ENCODE assay signal across 8 mouse cellular contexts in genomic region chr11:107468252-107469030, GRCm38 (mm10). TPM values are rescaled to one million over a fixed set of nuclear protein-coding genes. Genes with fewer than 3 reads are reported as not detected.
A peak's percentile ranks its signal among the peaks of the same experiment; 100 is the strongest.
DNase-seq lines count a peak whose midpoint lies in the region; ATAC-seq and TF ChIP-seq lines count a peak whose summit lies in the region.

No protein-coding gene starts in this region.

- H3K4me1 ChIP-seq in heart, embryonic 10.5 days: peaks cover 22% of the 10 kb centered on the region
- H3K4me1 ChIP-seq in CH12.LX (ENCODE audit: control insufficient read depth in 1 of 2, insufficient read depth in 2 of 2): peaks cover 3 to 23% of the 10 kb centered on the region in 2 experiments; a peak in 3 of 4 replicates
- H3K4me1 ChIP-seq in embryonic facial prominence, embryonic 14.5 days (ENCODE audit: control insufficient read depth, insufficient read depth, low read length): peaks cover 22% of the 10 kb centered on the region
- H3K4me1 ChIP-seq in intestine, postnatal 0 days (replicated peaks; ENCODE audit: control insufficient read depth, insufficient read depth, low read length): no peaks in the 10 kb centered on the region
- peaks cover 18% of the 10 kb centered on the region for H3K4me1 ChIP-seq in midbrain, embryonic 16.5 days (ENCODE audit: control insufficient read depth, insufficient read depth, low read length)

- dilution Hi-C loops in CH12.LX (cut with MboI; ENCODE audit: extremely low pct_ligation_motif_present, extremely low pct_unique_long_range_greater_than_20kb, low sequenced_read_pairs): no loop called here

- intact Hi-C loops in heart, postnatal 14 days (cut with DNase I): loop anchor here (1.0 to 2.0 kb wide), 3 partner anchors 46 to 192 kb away; no protein-coding TSS in a partner anchor

- peak; percentile 81 for DNase-seq in heart, embryonic 10.5 days (ENCODE audit: low spot score)
- no peak for DNase-seq in heart, postnatal 14 days
- DNase-seq in CH12.LX (ENCODE audit: extremely low read depth): no peak
- no peak for DNase-seq in embryonic facial prominence, embryonic 14.5 days (ENCODE audit: low spot score)
- no peak for DNase-seq in urinary bladder, postnatal 25 days (ENCODE audit: low spot score)
- no peak for DNase-seq in right cerebral cortex, postnatal 14 days

- H3K36me3 ChIP-seq in heart, embryonic 10.5 days: no peaks in the 10 kb centered on the region
- H3K36me3 ChIP-seq in CH12.LX (replicated peaks in 1 of 2; ENCODE audit: control insufficient read depth in 1 of 2, insufficient read depth in 1 of 2, low read length in 1 of 2): peaks cover 0 to under 1% of the 10 kb centered on the region in 2 experiments
- no peaks in the 10 kb centered on the region for H3K36me3 ChIP-seq in embryonic facial prominence, embryonic 14.5 days (ENCODE audit: control insufficient read depth, insufficient read depth, low read length)
- no peaks in the 10 kb centered on the region for H3K36me3 ChIP-seq in intestine, postnatal 0 days (ENCODE audit: control insufficient read depth, insufficient read depth)
- H3K36me3 ChIP-seq in midbrain, embryonic 16.5 days (ENCODE audit: control insufficient read depth, insufficient read depth, low read length): no peaks in the 10 kb centered on the region

- TF ChIP-seq RAD21 in CH12.LX (IDR thresholded peaks at IDR 0.05; ENCODE audit: low read depth, low read length): no peak

- no peaks in the 10 kb centered on the region for H3K79me2 ChIP-seq in CH12.LX (replicated peaks; ENCODE audit: control insufficient read depth, extremely low read depth, insufficient read depth, poor library complexity, severe bottlenecking)

- H3K9me3 ChIP-seq in heart, embryonic 10.5 days: no peaks in the 10 kb centered on the region
- H3K9me3 ChIP-seq in CH12.LX (replicated peaks; ENCODE audit: low read length): no peaks in the 10 kb centered on the region
- no peaks in the 10 kb centered on the region for H3K9me3 ChIP-seq in embryonic facial prominence, embryonic 14.5 days (ENCODE audit: control insufficient read depth, low read length)
- no peaks in the 10 kb centered on the region for H3K9me3 ChIP-seq in intestine, postnatal 0 days (ENCODE audit: control insufficient read depth)
- H3K9me3 ChIP-seq in midbrain, embryonic 16.5 days (replicated peaks; ENCODE audit: control insufficient read depth, low read length, poor library complexity, severe bottlenecking): no peaks in the 10 kb centered on the region

- peak; percentile 41; the same call in 1 of the 2 replicates for TF ChIP-seq EP300 in CH12.LX (IDR thresholded peaks at IDR 0.05; ENCODE audit: low read length)

- TF ChIP-seq CTCF in CH12.LX (conservative IDR thresholded peaks at IDR 0.05 in 1 of 2, IDR thresholded peaks at IDR 0.05 in 1 of 2; ENCODE audit: low read depth in 2 of 2, low read length in 2 of 2): no peak
- TF ChIP-seq CTCF in intestine, postnatal 0 days (IDR thresholded peaks at IDR 0.05; ENCODE audit: low read depth): no peak

- no peak for TF ChIP-seq POLR2A in CH12.LX (IDR thresholded peaks at IDR 0.05; ENCODE audit: low read depth, low read length)

- 17% methylated on average over 16 of the region's 16 CpGs for WGBS in heart, embryonic 10.5 days
- 17% methylated on average over 16 of the region's 16 CpGs for WGBS in embryonic facial prominence, embryonic 14.5 days
- WGBS in intestine, postnatal 0 days: 25% methylated on average over 16 of the region's 16 CpGs
- 19% methylated on average over 16 of the region's 16 CpGs for WGBS in midbrain, embryonic 16.5 days

- H3K4me3 ChIP-seq in heart, embryonic 10.5 days: peak overlapping the region; percentile 85
- H3K4me3 ChIP-seq in CH12.LX (replicated peaks in 1 of 3; ENCODE audit: low read depth in 2 of 3, low read length in 2 of 3, poor library complexity in 1 of 3): peak overlapping the region; percentile 67 to 81 (median 72)
- H3K4me3 ChIP-seq in embryonic facial prominence, embryonic 14.5 days (ENCODE audit: low read depth, low read length): peak overlapping the region; percentile 92
- peak overlapping the region; percentile 72 for H3K4me3 ChIP-seq in intestine, postnatal 0 days (ENCODE audit: low read depth, low read length)
- H3K4me3 ChIP-seq in midbrain, embryonic 16.5 days (ENCODE audit: low read depth, low read length): peak overlapping the region; percentile 90

- peak overlapping the region; percentile 92 for H3K27ac ChIP-seq in heart, embryonic 10.5 days
- H3K27ac ChIP-seq in CH12.LX (ENCODE audit: insufficient read depth, low read depth): no peak overlapping the region
- H3K27ac ChIP-seq in embryonic facial prominence, embryonic 14.5 days (replicated peaks; ENCODE audit: low read depth, low read length): peak overlapping the region; percentile 96
- no peak overlapping the region for H3K27ac ChIP-seq in intestine, postnatal 0 days (ENCODE audit: low read depth, low read length)
- H3K27ac ChIP-seq in midbrain, embryonic 16.5 days (ENCODE audit: low read length): peak overlapping the region; percentile 91

- H3K27me3 ChIP-seq in heart, embryonic 10.5 days (ENCODE audit: insufficient read depth, poor library complexity, severe bottlenecking): no peaks in the 10 kb centered on the region
- peaks cover 2% of the 10 kb centered on the region for H3K27me3 ChIP-seq in CH12.LX (replicated peaks)
- no peaks in the 10 kb centered on the region for H3K27me3 ChIP-seq in embryonic facial prominence, embryonic 14.5 days (replicated peaks; ENCODE audit: control insufficient read depth, insufficient read depth, low read length)
- no peaks in the 10 kb centered on the region for H3K27me3 ChIP-seq in intestine, postnatal 0 days (replicated peaks; ENCODE audit: control insufficient read depth, insufficient read depth, low read length)
- no peaks in the 10 kb centered on the region for H3K27me3 ChIP-seq in midbrain, embryonic 16.5 days (ENCODE audit: control insufficient read depth, insufficient read depth, low read depth, low read length)

- in situ Hi-C loops in CH12.LX (cut with MboI; ENCODE audit: low pct_ligation_motif_present, low pct_unique_long_range_greater_than_20kb, low sequenced_read_pairs): no loop called here

- ATAC-seq in embryonic facial prominence, embryonic 14.5 days (ENCODE audit: low read depth): no peak
- ATAC-seq in intestine, postnatal 0 days: no peak
- ATAC-seq in midbrain, embryonic 16.5 days: no peak

- peak overlapping the region; percentile 27; the same call in 1 of the 2 replicates for H3K9ac ChIP-seq in CH12.LX (ENCODE audit: insufficient read depth, low read depth)
- H3K9ac ChIP-seq in embryonic facial prominence, embryonic 14.5 days (ENCODE audit: low read depth, low read length): peak overlapping the region; percentile 82
- no peak overlapping the region for H3K9ac ChIP-seq in intestine, postnatal 0 days (ENCODE audit: low read depth, low read length)
- H3K9ac ChIP-seq in midbrain, embryonic 16.5 days (ENCODE audit: low read depth, low read length): peak overlapping the region; percentile 87

- peak overlapping the region; percentile 83 for H3K4me2 ChIP-seq in CH12.LX (ENCODE audit: insufficient read depth, low read depth, poor library complexity, severe bottlenecking)
- H3K4me2 ChIP-seq in embryonic facial prominence, embryonic 14.5 days (ENCODE audit: low read depth, low read length): peak overlapping the region; percentile 78
- H3K4me2 ChIP-seq in intestine, postnatal 0 days (replicated peaks; ENCODE audit: low read depth): peak overlapping the region; percentile 100
- H3K4me2 ChIP-seq in midbrain, embryonic 16.5 days (ENCODE audit: low read length): peak overlapping the region; percentile 82

TF ChIP-seq in CH12.LX, 34 proteins besides CTCF, POLR2A, EP300 and RAD21:
- TF ChIP-seq GABPA (IDR thresholded peaks at IDR 0.05; ENCODE audit: insufficient replicate concordance, low read depth, low read length) (no peak), NELFE (IDR thresholded peaks at IDR 0.05; ENCODE audit: low read depth, low read length) (0 out of 2 replicates have a peak, but pooled peaks have one; percentile 37), MAX (IDR thresholded peaks at IDR 0.05; ENCODE audit: low read length) (0 out of 2 replicates have a peak, but pooled peaks have one; percentile 29)

RNA-seq across cellular contexts. Expression of gene Pitpnc1, which starts 2.1 kb away (rescaled TPM):
- 6.6 and 11.6 TPM in 2 replicates for polyA plus RNA-seq in heart, embryonic 10.5 days (2016; fragmentation: Nextera tagmentation; extraction: Ambion mirVana)
- 10 to 100 TPM; 67.9 to 68.4 TPM for total RNA-seq in heart, postnatal 14 days (2021)
- total RNA-seq in CH12.LX (2012; rRNA removed): 2.1 and 2.4 TPM in 2 replicates
- total RNA-seq in CH12.LX (2014; rRNA removed): 3.6 and 5.3 TPM in 2 replicates
- 3.6 and 5.4 TPM in 2 replicates for polyA plus RNA-seq in CH12.LX (2012; ENCODE audit: insufficient read length, low read depth)
- polyA plus RNA-seq in embryonic facial prominence, embryonic 14.5 days (2014; fragmentation: Nextera tagmentation; extraction: Ambion mirVana): 20.6 and 21.2 TPM in 2 replicates
- polyA plus RNA-seq in intestine, postnatal 0 days (2015; fragmentation: Nextera tagmentation; extraction: Ambion mirVana): 4.4 and 4.8 TPM in 2 replicates
- 44.8 and 48.0 TPM in 2 replicates for polyA plus RNA-seq in midbrain, embryonic 16.5 days (2015; fragmentation: Nextera tagmentation; extraction: Ambion mirVana)

RNA-seq across cellular contexts. Expression of gene Psmd12, which starts 10.8 kb away (rescaled TPM):
- polyA plus RNA-seq in heart, embryonic 10.5 days (2016; fragmentation: Nextera tagmentation; extraction: Ambion mirVana): 191 and 223 TPM in 2 replicates
- 10 to 100 TPM; 81.7 to 84.0 TPM for total RNA-seq in heart, postnatal 14 days (2021)
- total RNA-seq in CH12.LX (2012; rRNA removed): 108 and 144 TPM in 2 replicates
- total RNA-seq in CH12.LX (2014; rRNA removed): 151 and 172 TPM in 2 replicates
- 257 and 288 TPM in 2 replicates for polyA plus RNA-seq in CH12.LX (2012; ENCODE audit: insufficient read length, low read depth)
- polyA plus RNA-seq in embryonic facial prominence, embryonic 14.5 days (2014; fragmentation: Nextera tagmentation; extraction: Ambion mirVana): 154 and 160 TPM in 2 replicates
- polyA plus RNA-seq in intestine, postnatal 0 days (2015; fragmentation: Nextera tagmentation; extraction: Ambion mirVana): 89.4 and 95.2 TPM in 2 replicates
- 155 and 156 TPM in 2 replicates for polyA plus RNA-seq in midbrain, embryonic 16.5 days (2015; fragmentation: Nextera tagmentation; extraction: Ambion mirVana)

Comparison
In these comparisons a context has a peak if more than half of its experiments do, and no peak if none do; other contexts are left out.
1. H3K27ac ChIP-seq: peak in heart, embryonic 10.5 days (single experiment), embryonic facial prominence, embryonic 14.5 days (single experiment) and midbrain, embryonic 16.5 days (single experiment); none in CH12.LX (single experiment) and intestine, postnatal 0 days (single experiment).
2. Peak in every context shown above with its lines, with median percentiles within 50 percentile points of each other: H3K4me3 ChIP-seq and H3K4me2 ChIP-seq.